Mouse (Mus musculus): ENCODE data around the gene Angptl8. TPM values are rescaled to one million over a fixed set of nuclear protein-coding genes. Genes with fewer than 3 reads are reported as not detected.
A peak's percentile ranks its signal among the peaks of the same experiment; 100 is the strongest.

Gene Angptl8
- polyA plus RNA-seq, 1 experiment from 2014 or later = 0.88 TPM

GRCm38 (mm10) chr9:21870879-21871524 is 35.7 kb downstream of the Angptl8 start:
- H3K4me3 ChIP-seq = peak overlapping the region; percentile 25

GRCm38 (mm10) chr9:21872204-21872603 is 36.9 kb downstream of the Angptl8 start:
- H3K27ac ChIP-seq (replicated peaks) = no peak overlapping the region
- H3K9me3 ChIP-seq = no peaks in the 10 kb centered on the region
- WGBS = 57% methylated on average over 4 of the region's 4 CpGs
- no peak for ATAC-seq (ENCODE audit: low FRiP score, low read depth)
- H3K27me3 ChIP-seq = no peaks in the 10 kb centered on the region
- H3K4me1 ChIP-seq (replicated peaks) = no peaks in the 10 kb centered on the region
- H3K36me3 ChIP-seq = no peaks in the 10 kb centered on the region
- H3K4me3 ChIP-seq = no peak overlapping the region
- H3K9ac ChIP-seq = no peak overlapping the region
- H3K4me2 ChIP-seq = no peak overlapping the region

More at GRCm38 (mm10) chr9:21870879-21871524, 35.7 kb downstream of the Angptl8 start:
- no peaks in the 10 kb centered on the region for H3K4me1 ChIP-seq (replicated peaks)
- no peaks in the 10 kb centered on the region for H3K36me3 ChIP-seq
- 12% methylated on average over 20 of the region's 20 CpGs for WGBS
- no peaks in the 10 kb centered on the region for H3K27me3 ChIP-seq
- no peaks in the 10 kb centered on the region for H3K9me3 ChIP-seq
- peak overlapping the region; percentile 49 for H3K4me2 ChIP-seq
- no peak overlapping the region for H3K9ac ChIP-seq
- peak; percentile 60 for ATAC-seq (ENCODE audit: low FRiP score, low read depth)
- no peak overlapping the region for H3K27ac ChIP-seq (replicated peaks)

GRCm38 (mm10) chr9:21876601-21877000 is 41.3 kb downstream of the Angptl8 start:
- Histone ChIP-seq H3K27ac (replicated peaks) (no peak overlapping the region), H3K4me3 (no peak overlapping the region), H3K27me3 (no peaks in the 10 kb centered on the region), H3K4me2 (no peak overlapping the region), H3K4me1 (replicated peaks) (no peaks in the 10 kb centered on the region), H3K9me3 (no peaks in the 10 kb centered on the region), H3K9ac (no peak overlapping the region), H3K36me3 (no peaks in the 10 kb centered on the region)
- 65% methylated on average over 3 of the region's 3 CpGs for WGBS
- no peak for ATAC-seq (ENCODE audit: low FRiP score, low read depth)

Small RNA genes lying within 50 kb of the gene (microRNA-seq; reads per million reads assigned to microRNA genes)
- gene Mir7083 = 2.4 reads per million, percentile 6 among the genes with 10 or more reads in this experiment

Other genes starting within 250 kb of the Angptl8 start
- 60.1 and 61.8 TPM in 2 replicates for gene Timm29, start 242.8 kb upstream of the Angptl8 start, polyA plus RNA-seq (2015; fragmentation: Nextera tagmentation; extraction: Ambion mirVana)
- 25.1 and 25.2 TPM in 2 replicates for gene Yipf2, start 242.7 kb upstream of the Angptl8 start, polyA plus RNA-seq (2015; fragmentation: Nextera tagmentation; extraction: Ambion mirVana)
- gene Smarca4, start 219.3 kb upstream of the Angptl8 start, polyA plus RNA-seq (2015; fragmentation: Nextera tagmentation; extraction: Ambion mirVana) = 126 and 139 TPM in 2 replicates
- gene Ldlr, start 112.0 kb upstream of the Angptl8 start, polyA plus RNA-seq (2015; fragmentation: Nextera tagmentation; extraction: Ambion mirVana) = 15.6 and 18.3 TPM in 2 replicates
- gene Spc24, start 75.2 kb upstream of the Angptl8 start, polyA plus RNA-seq (2015; fragmentation: Nextera tagmentation; extraction: Ambion mirVana) = 26.4 and 27.2 TPM in 2 replicates
- gene Kank2, start 36.8 kb upstream of the Angptl8 start, polyA plus RNA-seq (2015; fragmentation: Nextera tagmentation; extraction: Ambion mirVana) = 5.2 and 5.8 TPM in 2 replicates
- gene Dock6, start 17.1 kb downstream of the Angptl8 start, polyA plus RNA-seq (2015; fragmentation: Nextera tagmentation; extraction: Ambion mirVana) = 16.4 and 21.2 TPM in 2 replicates
- 21.1 and 23.0 TPM in 2 replicates for gene Rab3d, start 82.7 kb downstream of the Angptl8 start, polyA plus RNA-seq (2015; fragmentation: Nextera tagmentation; extraction: Ambion mirVana)
- 8.5 and 11.7 TPM in 2 replicates for gene Ccdc159, start 92.0 kb downstream of the Angptl8 start, polyA plus RNA-seq (2015; fragmentation: Nextera tagmentation; extraction: Ambion mirVana)
- gene Tmem205, start 92.0 kb downstream of the Angptl8 start, polyA plus RNA-seq (2015; fragmentation: Nextera tagmentation; extraction: Ambion mirVana) = 51.7 and 53.8 TPM in 2 replicates
- gene Plppr2, start 101.5 kb downstream of the Angptl8 start, polyA plus RNA-seq (2015; fragmentation: Nextera tagmentation; extraction: Ambion mirVana) = 95.5 and 119 TPM in 2 replicates
- gene Swsap1, start 120.2 kb downstream of the Angptl8 start, polyA plus RNA-seq (2015; fragmentation: Nextera tagmentation; extraction: Ambion mirVana) = 9.1 and 9.3 TPM in 2 replicates
- 1.3 and 1.9 TPM in 2 replicates for gene Epor, start 128.0 kb downstream of the Angptl8 start, polyA plus RNA-seq (2015; fragmentation: Nextera tagmentation; extraction: Ambion mirVana)
- 1.2 and 2.2 TPM in 2 replicates for gene Rgl3, start 153.9 kb downstream of the Angptl8 start, polyA plus RNA-seq (2015; fragmentation: Nextera tagmentation; extraction: Ambion mirVana)
- gene Ccdc151, start 167.1 kb downstream of the Angptl8 start, polyA plus RNA-seq (2015; fragmentation: Nextera tagmentation; extraction: Ambion mirVana) = 4.9 and 5.1 TPM in 2 replicates
- gene Prkcsh, start 167.3 kb downstream of the Angptl8 start, polyA plus RNA-seq (2015; fragmentation: Nextera tagmentation; extraction: Ambion mirVana) = 94.9 and 100 TPM in 2 replicates
- gene Elavl3, start 216.5 kb downstream of the Angptl8 start, polyA plus RNA-seq (2015; fragmentation: Nextera tagmentation; extraction: Ambion mirVana) = 97.4 and 104 TPM in 2 replicates
- not detected in 2 replicates for gene Gm49318, start 235.7 kb downstream of the Angptl8 start, polyA plus RNA-seq (2015; fragmentation: Nextera tagmentation; extraction: Ambion mirVana)
- gene Zfp653, start 235.9 kb downstream of the Angptl8 start, polyA plus RNA-seq (2015; fragmentation: Nextera tagmentation; extraction: Ambion mirVana) = 17.3 and 19.6 TPM in 2 replicates
- gene Ecsit, start 249.9 kb downstream of the Angptl8 start, polyA plus RNA-seq (2015; fragmentation: Nextera tagmentation; extraction: Ambion mirVana) = 56.0 and 63.5 TPM in 2 replicates

All from hindbrain, embryonic 15.5 days (tissue).